Mouse (Mus musculus) gastrocnemius, adult 18-20 months (tissue): ENCODE data around the gene Lrrc8d. TPM values are rescaled to one million over a fixed set of nuclear protein-coding genes. Genes with fewer than 3 reads are reported as not detected.

ENCODE experiments used
- total RNA-seq, 2 experiments: library from RNA; stranded (reverse); gene quantifications; 2 replicates each; pipeline ENCODE4 v1.2.3; 2021

Gene Lrrc8d
- total RNA-seq, 2 experiments from 2014 or later: 3.3 to 5.0 TPM

Other genes with a start within 250 kb of the Lrrc8d start
- gene Lrrc8c, start 180.6 kb upstream of the Lrrc8d start, total RNA-seq: 10 to 100 TPM in 1 of 2 experiments, 1 to 10 TPM in 1; 9.3 to 10.6 TPM
- gene Zfp326, start 176.6 kb downstream of the Lrrc8d start, total RNA-seq: 10 to 100 TPM in 1 of 2 experiments, 1 to 10 TPM in 1; 8.1 to 11.4 TPM